Mouse (Mus musculus): ENCODE measurements around the gene Gm960. TPM values are rescaled to one million over a fixed set of nuclear protein-coding genes. Genes with fewer than 3 reads are reported as not detected.

Gm960 gene
- polyA plus RNA-seq, 1 experiment from 2014 or later: 0.62 TPM

DNA sequence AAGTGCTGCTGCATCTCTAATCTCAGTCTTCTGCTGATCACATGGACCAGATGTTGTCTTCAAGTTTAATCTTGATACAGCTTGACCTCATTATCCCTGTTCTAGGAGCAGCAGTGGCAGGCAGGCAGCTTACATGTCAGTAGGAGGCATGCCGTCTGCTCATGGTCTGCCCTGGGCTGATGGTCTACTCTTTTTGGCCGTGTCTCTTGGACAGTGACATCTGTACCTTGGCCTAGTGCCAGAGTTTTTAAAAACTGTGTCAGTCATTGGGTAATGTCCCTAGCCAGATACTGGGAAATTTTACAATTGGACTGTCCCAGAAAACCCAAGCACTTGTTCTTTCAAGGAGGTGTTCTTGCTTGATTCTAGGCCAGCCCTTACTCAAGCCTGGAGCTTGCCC, 119.7 kb downstream of the Gm960 start:
- H3K27ac ChIP-seq (ENCODE audit: low read length): no peak overlapping the region
- no peak overlapping the region for H3K4me3 ChIP-seq (ENCODE audit: low read length)
- no peak for ATAC-seq (replicated peaks; ENCODE audit: extremely low read depth, insufficient read depth, low FRiP score)
- no peaks in the 10 kb centered on the region for H3K27me3 ChIP-seq (ENCODE audit: control insufficient read depth, insufficient read depth, low read length)
- H3K9me3 ChIP-seq (replicated peaks; ENCODE audit: control insufficient read depth, low read length): no peaks in the 10 kb centered on the region
- no peak overlapping the region for H3K4me2 ChIP-seq (ENCODE audit: low read depth, low read length)
- no peaks in the 10 kb centered on the region for H3K4me1 ChIP-seq (ENCODE audit: control insufficient read depth, insufficient read depth, low read length)
- WGBS: 37% methylated on average over 2 of the region's 2 CpGs
- no peaks in the 10 kb centered on the region for H3K36me3 ChIP-seq (ENCODE audit: control insufficient read depth, insufficient read depth)
- H3K9ac ChIP-seq (ENCODE audit: low read length): no peak overlapping the region

Small RNAs within 50 kb of the gene (microRNA-seq; reads per million reads assigned to microRNA genes)
- not detected for gene Mir6986

Other genes starting within 250 kb of the Gm960 start
- gene Syt12, start 221.2 kb downstream of the Gm960 start, polyA plus RNA-seq (2015; fragmentation: Nextera tagmentation; extraction: Ambion mirVana): 0.76 and 1.1 TPM in 2 replicates
- gene 2010003K11Rik, start 200.1 kb downstream of the Gm960 start, polyA plus RNA-seq (2015; fragmentation: Nextera tagmentation; extraction: Ambion mirVana): 0.12 TPM in 1 of 2 replicates, not detected in the other
- gene Pcx, start 188.2 kb downstream of the Gm960 start, polyA plus RNA-seq (2015; fragmentation: Nextera tagmentation; extraction: Ambion mirVana): 14.1 and 15.8 TPM in 2 replicates
- 1.8 and 3.2 TPM in 2 replicates for gene Lrfn4, start 83.0 kb downstream of the Gm960 start, polyA plus RNA-seq (2015; fragmentation: Nextera tagmentation; extraction: Ambion mirVana)
- 38.4 and 41.2 TPM in 2 replicates for gene Rce1, start 73.0 kb downstream of the Gm960 start, polyA plus RNA-seq (2015; fragmentation: Nextera tagmentation; extraction: Ambion mirVana)
- 0.14 and 0.31 TPM in 2 replicates for gene Sptbn2, start 12.5 kb upstream of the Gm960 start, polyA plus RNA-seq (2015; fragmentation: Nextera tagmentation; extraction: Ambion mirVana)
- 34.1 and 38.0 TPM in 2 replicates for gene Rbm4b, start 57.8 kb upstream of the Gm960 start, polyA plus RNA-seq (2015; fragmentation: Nextera tagmentation; extraction: Ambion mirVana)
- gene Rbm4, start 95.2 kb upstream of the Gm960 start, polyA plus RNA-seq (2015; fragmentation: Nextera tagmentation; extraction: Ambion mirVana): 57.1 and 58.7 TPM in 2 replicates
- gene Gm21992, start 112.9 kb upstream of the Gm960 start, polyA plus RNA-seq (2015; fragmentation: Nextera tagmentation; extraction: Ambion mirVana): 16.2 and 23.9 TPM in 2 replicates
- gene Rbm14, start 113.0 kb upstream of the Gm960 start, polyA plus RNA-seq (2015; fragmentation: Nextera tagmentation; extraction: Ambion mirVana): 54.0 and 55.3 TPM in 2 replicates
- gene Ccs, start 140.7 kb upstream of the Gm960 start, polyA plus RNA-seq (2015; fragmentation: Nextera tagmentation; extraction: Ambion mirVana): 39.4 and 40.5 TPM in 2 replicates
- gene Ccdc87, start 140.7 kb upstream of the Gm960 start, polyA plus RNA-seq (2015; fragmentation: Nextera tagmentation; extraction: Ambion mirVana): 0.14 and 0.16 TPM in 2 replicates
- gene Ctsf, start 156.5 kb upstream of the Gm960 start, polyA plus RNA-seq (2015; fragmentation: Nextera tagmentation; extraction: Ambion mirVana): 35.0 and 42.0 TPM in 2 replicates
- 5.2 and 10.7 TPM in 2 replicates for gene Actn3, start 179.2 kb upstream of the Gm960 start, polyA plus RNA-seq (2015; fragmentation: Nextera tagmentation; extraction: Ambion mirVana)
- 9.1 and 10.5 TPM in 2 replicates for gene Zdhhc24, start 180.0 kb upstream of the Gm960 start, polyA plus RNA-seq (2015; fragmentation: Nextera tagmentation; extraction: Ambion mirVana)
- gene Bbs1, start 208.0 kb upstream of the Gm960 start, polyA plus RNA-seq (2015; fragmentation: Nextera tagmentation; extraction: Ambion mirVana): 1.8 and 2.8 TPM in 2 replicates
- 73.6 and 77.9 TPM in 2 replicates for gene Dpp3, start 229.6 kb upstream of the Gm960 start, polyA plus RNA-seq (2015; fragmentation: Nextera tagmentation; extraction: Ambion mirVana)
- 0.51 and 0.85 TPM in 2 replicates for gene Peli3, start 244.5 kb upstream of the Gm960 start, polyA plus RNA-seq (2015; fragmentation: Nextera tagmentation; extraction: Ambion mirVana)